Mouse (Mus musculus): ENCODE results near the gene Arhgap31. TPM values are rescaled to one million over a fixed set of nuclear protein-coding genes. Genes with fewer than 3 reads are reported as not detected.

Gene Arhgap31
- total and polyA plus RNA-seq, 3 experiments, result 0.01 to 0.04 TPM; not detected in 1

GRCm38 (mm10) chr16:38728576-38729132, 15.6 kb upstream of the Arhgap31 start:
- H3K27me3 ChIP-seq (ENCODE audit: control insufficient read depth in 1 of 2, insufficient read depth in 2 of 2, low read length in 2 of 2), result peaks cover 0 to 1% of the 10 kb centered on the region in 2 experiments; a peak in 1 of 4 replicates
- H3K36me3 ChIP-seq (ENCODE audit: control insufficient read depth in 1 of 2, insufficient read depth in 2 of 2, low read length in 2 of 2), result no peaks in the 10 kb centered on the region
- no peak overlapping the region for H3K4me3 ChIP-seq (ENCODE audit: control insufficient read depth in 1 of 2, insufficient read depth in 1 of 2, low read depth in 2 of 2, low read length in 2 of 2)
- H3K4me1 ChIP-seq (ENCODE audit: control insufficient read depth in 1 of 2, insufficient read depth in 2 of 2, low read length in 2 of 2), result no peaks in the 10 kb centered on the region
- no peaks in the 10 kb centered on the region for H3K79me2 ChIP-seq (ENCODE audit: control insufficient read depth, insufficient read depth, low read length, poor library complexity)
- DNase-seq (ENCODE audit: low read depth, low spot score), result no peak
- H3K9me3 ChIP-seq (replicated peaks; ENCODE audit: insufficient read depth, low read length), result no peaks in the 10 kb centered on the region
- H3K9ac ChIP-seq (ENCODE audit: control insufficient read depth, low read depth, low read length, poor library complexity, severe bottlenecking), result no peak overlapping the region
- TF ChIP-seq ZMIZ1 (IDR thresholded peaks at IDR 0.05; ENCODE audit: low read depth, low read length) (no peak), KAT2A (conservative IDR thresholded peaks at IDR 0.05; ENCODE audit: low read depth, low read length) (no peak), POLR2A (IDR thresholded peaks at IDR 0.05; ENCODE audit: control insufficient read depth in 1 of 2, insufficient read depth in 1 of 2, low read depth in 1 of 2, low read length in 2 of 2, poor library complexity in 1 of 2) (no peak), MAFK (IDR thresholded peaks at IDR 0.05; ENCODE audit: borderline replicate concordance, low read depth, low read length) (no peak), ZNF384 (IDR thresholded peaks at IDR 0.05; ENCODE audit: low read depth, low read length) (no peak), ZC3H11A (IDR thresholded peaks at IDR 0.05; ENCODE audit: low read depth, low read length) (no peak), USF2 (IDR thresholded peaks at IDR 0.05; ENCODE audit: borderline replicate concordance in 1 of 2, insufficient read depth in 1 of 2, low read depth in 1 of 2, low read length in 2 of 2) (no peak), USF1 (IDR thresholded peaks at IDR 0.05; ENCODE audit: low read depth, low read length) (no peak), CHD1 (IDR thresholded peaks at IDR 0.05; ENCODE audit: low read depth, low read length) (no peak), E2F4 (IDR thresholded peaks at IDR 0.05; ENCODE audit: borderline replicate concordance, low read depth, low read length) (no peak), RCOR1 (IDR thresholded peaks at IDR 0.05; ENCODE audit: low read depth, low read length) (no peak), CHD2 (IDR thresholded peaks at IDR 0.05; ENCODE audit: low read length) (no peak), JUND (IDR thresholded peaks at IDR 0.05; ENCODE audit: low read depth, low read length) (no peak), GABPA (IDR thresholded peaks at IDR 0.05; ENCODE audit: low read depth, low read length) (no peak), HCFC1 (IDR thresholded peaks at IDR 0.05; ENCODE audit: low read depth, low read length) (no peak)
- H3K27ac ChIP-seq (ENCODE audit: control insufficient read depth, low read depth, low read length), result no peak overlapping the region

GRCm38 (mm10) chr16:38724974-38725373, 11.9 kb upstream of the Arhgap31 start:
- no peak for DNase-seq (ENCODE audit: low read depth, low spot score)
- H3K27ac ChIP-seq (ENCODE audit: control insufficient read depth, low read depth, low read length), result no peak overlapping the region
- no peaks in the 10 kb centered on the region; a peak in 1 of 4 replicates for H3K27me3 ChIP-seq (ENCODE audit: control insufficient read depth in 1 of 2, insufficient read depth in 2 of 2, low read length in 2 of 2)
- H3K4me3 ChIP-seq (ENCODE audit: control insufficient read depth in 1 of 2, insufficient read depth in 1 of 2, low read depth in 2 of 2, low read length in 2 of 2), result no peak overlapping the region
- H3K9ac ChIP-seq (ENCODE audit: control insufficient read depth, low read depth, low read length, poor library complexity, severe bottlenecking), result no peak overlapping the region
- no peaks in the 10 kb centered on the region for H3K9me3 ChIP-seq (replicated peaks; ENCODE audit: insufficient read depth, low read length)
- H3K36me3 ChIP-seq (ENCODE audit: control insufficient read depth in 1 of 2, insufficient read depth in 2 of 2, low read length in 2 of 2), result no peaks in the 10 kb centered on the region
- TF ChIP-seq SIN3A (IDR thresholded peaks at IDR 0.05; ENCODE audit: low read length) (no peak), EP300 (IDR thresholded peaks at IDR 0.05; ENCODE audit: low read depth in 1 of 2, low read length in 2 of 2) (no peak), POLR2AphosphoS5 (IDR thresholded peaks at IDR 0.05; ENCODE audit: borderline replicate concordance, low read depth, low read length) (no peak), USF2 (IDR thresholded peaks at IDR 0.05; ENCODE audit: borderline replicate concordance in 1 of 2, insufficient read depth in 1 of 2, low read depth in 1 of 2, low read length in 2 of 2) (no peak), USF1 (IDR thresholded peaks at IDR 0.05; ENCODE audit: low read depth, low read length) (no peak), MAFK (IDR thresholded peaks at IDR 0.05; ENCODE audit: borderline replicate concordance, low read depth, low read length) (no peak)
- H3K79me2 ChIP-seq (ENCODE audit: control insufficient read depth, insufficient read depth, low read length, poor library complexity), result no peaks in the 10 kb centered on the region
- H3K4me1 ChIP-seq (ENCODE audit: control insufficient read depth in 1 of 2, insufficient read depth in 2 of 2, low read length in 2 of 2), result no peaks in the 10 kb centered on the region
